Mouse (Mus musculus): Measurements from ENCODE around the gene Fan1.

The Fan1 gene

DNA sequence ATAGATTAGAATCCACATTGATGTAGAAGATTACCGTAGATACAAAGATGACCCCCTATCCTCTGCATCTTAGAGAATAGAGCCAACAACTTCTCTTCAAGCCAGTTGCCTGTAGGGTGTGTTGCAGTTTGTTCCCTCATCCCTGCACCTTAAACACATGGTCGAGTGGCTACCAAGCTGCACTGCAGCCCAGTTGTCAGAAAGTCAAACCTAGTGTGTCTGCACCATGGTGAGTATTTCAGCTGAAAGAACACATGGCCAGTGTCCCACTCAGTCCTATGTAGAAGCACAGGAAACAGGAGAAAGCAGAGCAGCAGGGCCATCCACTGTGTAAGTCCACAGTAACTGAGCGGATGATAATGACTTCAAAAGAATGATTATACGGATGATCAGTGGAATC, 46.4 kb downstream of the Fan1 start:
- DNase-seq, result no peak

DNA sequence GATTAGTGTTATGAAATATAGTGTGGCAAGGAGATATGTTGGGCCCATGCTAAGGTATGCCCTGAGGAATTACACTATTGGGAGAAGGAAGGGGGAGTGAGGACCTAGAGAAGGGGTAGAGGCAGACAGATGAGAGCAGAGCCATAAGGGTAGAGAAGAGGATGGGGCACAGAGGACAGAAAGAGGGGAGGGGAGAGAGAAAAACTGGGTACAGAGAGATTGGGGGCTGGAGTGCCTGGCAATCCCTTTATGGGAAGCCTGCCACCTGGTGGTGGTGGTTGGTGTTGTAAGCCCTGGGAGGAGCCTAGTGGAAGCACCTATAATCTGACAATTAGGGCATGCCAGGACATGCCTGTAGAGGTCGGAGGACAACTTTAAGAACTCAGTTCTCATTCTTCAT, 47.0 kb downstream of the Fan1 start:
- peak; percentile 55 to 61 for DNase-seq

DNA sequence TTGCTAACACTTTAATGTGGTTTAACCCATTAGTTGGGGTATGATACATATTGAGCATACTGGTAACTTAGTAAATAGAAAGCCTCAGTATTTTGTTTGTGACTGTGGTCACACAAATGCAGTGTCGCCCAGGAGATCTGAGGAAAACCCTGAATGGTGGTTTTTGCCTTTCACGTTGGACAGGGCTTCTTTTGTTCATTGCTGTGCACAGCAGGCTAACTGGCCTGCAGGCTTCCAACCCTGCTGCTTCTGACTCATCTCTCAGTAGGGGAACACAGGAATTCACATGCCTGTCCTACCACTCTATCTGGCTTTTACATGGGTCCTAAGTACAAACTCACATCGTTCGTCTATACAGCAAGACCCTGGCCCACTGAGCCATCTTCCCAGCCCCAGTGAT, 52.2 kb downstream of the Fan1 start:
- no peak for DNase-seq

DNA sequence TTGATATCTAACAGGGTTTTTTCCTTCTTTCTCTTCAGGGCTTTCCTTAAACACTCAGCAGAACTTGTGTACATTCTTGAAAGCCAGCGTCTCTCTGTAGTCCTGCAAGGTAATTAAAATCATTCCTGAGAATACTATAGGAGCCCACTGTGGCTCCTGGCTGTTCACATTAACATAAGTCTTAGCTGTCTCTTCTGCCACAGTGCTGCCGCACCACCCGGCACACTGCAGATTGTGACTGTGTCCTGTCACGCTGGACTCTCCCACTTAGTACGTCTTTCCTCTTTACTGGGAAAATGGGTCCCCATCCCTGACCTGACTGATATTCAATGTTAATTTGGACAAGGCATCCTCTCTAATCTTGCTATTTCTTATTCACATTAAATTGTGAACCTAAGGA, 52.8 kb downstream of the Fan1 start:
- no peak for DNase-seq

DNA sequence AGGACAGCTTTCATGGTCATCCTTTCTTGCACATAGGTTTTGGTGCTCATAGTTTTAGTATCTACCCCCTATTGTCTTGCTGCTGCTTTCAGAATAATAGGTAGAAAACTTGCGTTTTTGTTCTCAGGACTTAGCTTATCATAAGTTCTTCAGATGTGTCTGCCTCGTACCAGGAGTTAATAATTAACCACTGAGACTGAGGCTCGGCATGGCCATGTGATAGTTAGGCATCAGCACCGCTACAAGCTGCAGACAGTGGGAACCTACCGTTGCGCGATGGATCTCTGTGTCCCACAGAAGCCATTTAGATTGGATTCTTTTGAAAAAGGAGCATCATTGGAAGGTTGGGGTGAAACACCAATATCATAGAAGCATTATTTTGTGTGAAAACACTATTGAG, 61.1 kb downstream of the Fan1 start:
- DNase-seq, result no peak

DNA sequence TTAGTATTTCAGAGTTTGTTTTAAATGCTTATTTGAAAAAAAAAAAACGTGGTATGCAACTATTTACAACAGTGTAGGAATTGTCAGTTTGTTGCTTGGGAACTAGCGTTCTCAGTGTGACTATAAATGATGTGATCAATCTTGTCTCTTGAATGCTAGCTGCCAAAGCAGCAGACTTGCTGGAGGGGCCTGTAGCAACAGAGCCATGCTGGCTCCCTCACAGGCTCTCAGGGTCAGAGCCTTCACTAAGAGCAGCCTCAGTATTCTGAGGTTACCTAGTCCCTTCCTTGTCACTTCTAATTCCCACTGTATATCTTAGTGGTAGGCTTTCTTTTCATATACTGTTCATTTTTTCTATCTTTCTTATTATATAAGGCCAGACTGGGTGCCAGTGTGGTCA, 63.1 kb downstream of the Fan1 start:
- DNase-seq, result no peak

DNA sequence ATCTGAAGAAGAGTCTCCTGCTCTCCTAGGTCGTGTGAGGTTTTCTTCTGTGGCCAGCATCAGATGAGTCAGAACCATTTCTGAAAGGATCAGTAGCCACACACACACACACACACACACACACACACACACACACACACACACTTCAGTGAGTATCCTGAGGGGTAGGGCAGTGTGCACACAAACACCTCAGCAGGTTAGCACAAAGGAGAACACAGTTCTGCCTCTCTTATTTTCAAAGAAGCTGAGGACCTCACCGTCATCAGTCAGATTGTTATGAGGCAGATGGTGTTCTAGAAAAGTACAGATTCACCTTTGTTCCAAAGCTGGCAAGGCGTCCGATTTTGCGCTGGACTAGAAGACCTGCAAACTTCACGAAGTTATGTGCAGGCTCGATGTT, 63.7 kb downstream of the Fan1 start:
- no peak for DNase-seq
